Comparison of ENCODE assay signal across 15 mouse cellular contexts in genomic region chr1:167034435-167034834, GRCm38 (mm10). TPM values are rescaled to one million over a fixed set of nuclear protein-coding genes. Genes with fewer than 3 reads are reported as not detected.
DNase-seq lines count a peak whose midpoint lies in the region; ATAC-seq and TF ChIP-seq lines count a peak whose summit lies in the region.
"Had no signal": no experiment of that assay in that cellular context is flagged by ENCODE, and none has a peak within 500 bp of the region (broad histone marks: within the 10 kb centered on the region; RNA-seq: fewer than 3 reads in every experiment).

No protein-coding gene starts in this region.

- TF ChIP-seq CTCF in CH12.LX (conservative IDR thresholded peaks at IDR 0.05 in 1 of 2, IDR thresholded peaks at IDR 0.05 in 1 of 2; ENCODE audit: low read depth in 2 of 2, low read length in 2 of 2): peak; percentile 26 to 47; a peak in 3 of 4 replicates

- H3K4me3 ChIP-seq in kidney, embryonic 14.5 days (ENCODE audit: low read length): no peak overlapping the region
- H3K4me3 ChIP-seq in CH12.LX (replicated peaks in 1 of 3; ENCODE audit: low read depth in 2 of 3, low read length in 2 of 3, poor library complexity in 1 of 3): no peak overlapping the region
- H3K4me3 ChIP-seq: embryonic facial prominence, embryonic 13.5 days; forebrain, embryonic 10.5 days; midbrain, embryonic 15.5 days; stomach, embryonic 15.5 days had no signal

- H3K79me2 ChIP-seq in CH12.LX (replicated peaks; ENCODE audit: control insufficient read depth, extremely low read depth, insufficient read depth, poor library complexity, severe bottlenecking): no peaks in the 10 kb centered on the region

- TF ChIP-seq RAD21 in CH12.LX (IDR thresholded peaks at IDR 0.05; ENCODE audit: low read depth, low read length): peak; percentile 19

- H3K27me3 ChIP-seq in kidney, embryonic 14.5 days (ENCODE audit: control insufficient read depth, insufficient read depth, low read length): no peaks in the 10 kb centered on the region
- H3K27me3 ChIP-seq in CH12.LX (replicated peaks): peaks cover 73% of the 10 kb centered on the region
- H3K27me3 ChIP-seq: embryonic facial prominence, embryonic 13.5 days; midbrain, embryonic 15.5 days; stomach, embryonic 15.5 days had no signal

- dilution Hi-C loops in CH12.LX (cut with MboI; ENCODE audit: extremely low pct_ligation_motif_present, extremely low pct_unique_long_range_greater_than_20kb, low sequenced_read_pairs): no loop called here

- H3K4me1 ChIP-seq in kidney, embryonic 14.5 days (ENCODE audit: control insufficient read depth, insufficient read depth, low read length): 0 out of 2 replicates have a peak, but pooled peaks cover 4% of the 10 kb centered on the region
- no peaks in the 10 kb centered on the region for H3K4me1 ChIP-seq in CH12.LX (ENCODE audit: control insufficient read depth in 1 of 2, insufficient read depth in 2 of 2)
- H3K4me1 ChIP-seq: embryonic facial prominence, embryonic 13.5 days; stomach, embryonic 15.5 days had no signal

- no peak for TF ChIP-seq POLR2A in CH12.LX (IDR thresholded peaks at IDR 0.05; ENCODE audit: low read depth, low read length)

- in situ Hi-C loops in CH12.LX (cut with MboI; ENCODE audit: low pct_ligation_motif_present, low pct_unique_long_range_greater_than_20kb, low sequenced_read_pairs): no loop called here

- peak; percentile 6 for DNase-seq in kidney, adult 9 months
- DNase-seq in 416B (ENCODE audit: low read depth) (peak; percentile 34), CH12.LX (ENCODE audit: extremely low read depth) (peak; percentile 10)
- DNase-seq in c-Kit-positive CD71-negative TER-119-negative erythroid progenitor cells, embryonic 14.5 days (ENCODE audit: low read depth): peak; percentile 4
- DNase-seq in thymus, postnatal 0 days (ENCODE audit: low spot score): no peak
- DNase-seq in cerebellum, adult 9-10 months: no peak
- DNase-seq: cerebellum, postnatal 14 days; lung, postnatal 14 days; thymus, postnatal 25 days had no signal

- H3K9me3 ChIP-seq in kidney, embryonic 14.5 days (ENCODE audit: control insufficient read depth, low read length): no peaks in the 10 kb centered on the region
- H3K9me3 ChIP-seq in CH12.LX (replicated peaks; ENCODE audit: low read length): peaks cover under 1% of the 10 kb centered on the region
- H3K9me3 ChIP-seq: embryonic facial prominence, embryonic 13.5 days; forebrain, embryonic 10.5 days; midbrain, embryonic 15.5 days; stomach, embryonic 15.5 days had no signal

- no peak for TF ChIP-seq EP300 in CH12.LX (IDR thresholded peaks at IDR 0.05; ENCODE audit: low read length)

- H3K4me2 ChIP-seq in kidney, embryonic 14.5 days (replicated peaks; ENCODE audit: low read depth, low read length): no peak overlapping the region
- H3K4me2 ChIP-seq in CH12.LX (ENCODE audit: insufficient read depth, low read depth, poor library complexity, severe bottlenecking): no peak overlapping the region
- H3K4me2 ChIP-seq: embryonic facial prominence, embryonic 13.5 days; liver, embryonic 11.5 days; midbrain, embryonic 15.5 days; stomach, embryonic 15.5 days had no signal

- WGBS in kidney, embryonic 14.5 days: 89% methylated on average over 1 of the region's 1 CpGs

- H3K27ac ChIP-seq in kidney, embryonic 14.5 days (ENCODE audit: low read depth, low read length): no peak overlapping the region
- H3K27ac ChIP-seq in CH12.LX (ENCODE audit: insufficient read depth, low read depth): no peak overlapping the region
- H3K27ac ChIP-seq: embryonic facial prominence, embryonic 13.5 days; forebrain, embryonic 10.5 days; midbrain, embryonic 15.5 days; stomach, embryonic 15.5 days had no signal

- no peaks in the 10 kb centered on the region for H3K36me3 ChIP-seq in kidney, embryonic 14.5 days (ENCODE audit: control insufficient read depth, insufficient read depth, low read length)
- H3K36me3 ChIP-seq in CH12.LX (replicated peaks in 1 of 2; ENCODE audit: control insufficient read depth in 1 of 2, insufficient read depth in 1 of 2, low read length in 1 of 2): no peaks in the 10 kb centered on the region
- H3K36me3 ChIP-seq: embryonic facial prominence, embryonic 13.5 days; forebrain, embryonic 10.5 days; midbrain, embryonic 15.5 days; stomach, embryonic 15.5 days had no signal

- no peak for ATAC-seq in kidney, embryonic 14.5 days (ENCODE audit: low FRiP score, low TSS enrichment)
- ATAC-seq: midbrain, embryonic 15.5 days had no signal

- no peak overlapping the region for H3K9ac ChIP-seq in kidney, embryonic 14.5 days (ENCODE audit: low read depth, low read length)
- H3K9ac ChIP-seq in CH12.LX (ENCODE audit: insufficient read depth, low read depth): no peak overlapping the region
- H3K9ac ChIP-seq: embryonic facial prominence, embryonic 13.5 days; midbrain, embryonic 15.5 days; stomach, embryonic 15.5 days had no signal

TF ChIP-seq in CH12.LX, 34 proteins besides CTCF, POLR2A, EP300 and RAD21:
- TF ChIP-seq ZNF384 (IDR thresholded peaks at IDR 0.05; ENCODE audit: low read depth, low read length): peak; percentile 85
- no peak for TF ChIP-seq USF1 (IDR thresholded peaks at IDR 0.05; ENCODE audit: low read depth, low read length)
- no peak for TF ChIP-seq JUND (conservative IDR thresholded peaks at IDR 0.05; ENCODE audit: low read depth, low read length)
- peak; percentile 36 for TF ChIP-seq SMC3 (IDR thresholded peaks at IDR 0.05; ENCODE audit: low read depth, low read length)

RNA-seq across cellular contexts. Expression of gene Fam78b, which starts 33.2 kb away (rescaled TPM):
- polyA plus RNA-seq in kidney, embryonic 14.5 days (2014; fragmentation: Nextera tagmentation; extraction: Ambion mirVana): 0.74 and 1.2 TPM in 2 replicates
- total RNA-seq in CH12.LX (2012; rRNA removed) (not detected in 2 replicates), CH12.LX (2014; rRNA removed) (not detected in 2 replicates)
- polyA plus RNA-seq in CH12.LX (2012; ENCODE audit: insufficient read length, low read depth): not detected in 2 replicates
- polyA plus RNA-seq in thymus, postnatal 0 days (2015; fragmentation: Nextera tagmentation; extraction: Ambion mirVana): 0.54 and 0.70 TPM in 2 replicates

Comparison
In these comparisons a context has a peak if more than half of its experiments do, and no peak if none do; other contexts are left out.
1. DNase-seq: peak in kidney, adult 9 months (single experiment), 416B (single experiment), CH12.LX (single experiment) and c-Kit-positive CD71-negative TER-119-negative erythroid progenitor cells, embryonic 14.5 days (single experiment); none in thymus, postnatal 0 days (single experiment) and cerebellum, adult 9-10 months (single experiment).